Mouse (Mus musculus) heart, embryonic 10.5 days (tissue): ENCODE measurements around the gene Rbms3. TPM values are rescaled to one million over a fixed set of nuclear protein-coding genes. Genes with fewer than 3 reads are reported as not detected.

Experiments
- DNase-seq: peaks from one replicate; pipeline ENCODE4 v3.0.0-alpha.2; 2017; ENCODE audit warnings: low spot score
- H3K27ac ChIP-seq: fragments of 300-500 bp; sonication (generic); 2 replicates; pipeline ENCODE4 v1.5.1; 2016; ENCODE audit warnings: mild to moderate bottlenecking
- H3K27me3 ChIP-seq: fragments of 300-500 bp; sonication (generic); 2 replicates; pipeline ENCODE4 v1.6.1; 2016; ENCODE audit warnings: mild to moderate bottlenecking; ENCODE audit not compliant: poor library complexity, insufficient read depth, severe bottlenecking
- H3K36me3 ChIP-seq: fragments of 300-500 bp; sonication (generic); 2 replicates; pipeline ENCODE4 v1.6.1; 2016; ENCODE audit warnings: mild to moderate bottlenecking, moderate library complexity
- H3K4me1 ChIP-seq: fragments of 300-500 bp; sonication (generic); 2 replicates; pipeline ENCODE4 v1.6.1; 2016; ENCODE audit warnings: mild to moderate bottlenecking
- H3K4me3 ChIP-seq: fragments of 300-500 bp; sonication (generic); 2 replicates; pipeline ENCODE4 v1.5.1; 2016; ENCODE audit warnings: mild to moderate bottlenecking, moderate library complexity
- H3K9me3 ChIP-seq: fragments of 300-500 bp; sonication (generic); 2 replicates; pipeline ENCODE4 v1.6.1; 2016; ENCODE audit warnings: mild to moderate bottlenecking, moderate library complexity
- WGBS: fragments of 180-500 bp; shearing (Covaris S2); methylation state at CpG from one replicate; pipeline ENCODE4 v1.1.7; 2016; 5-methylcytosine and 5-hydroxymethylcytosine counted together
- polyA plus RNA-seq: library from polyadenylated mRNA; unstranded; fragments of >200 nt; fragmentation: Nextera tagmentation; extraction: Ambion mirVana; gene quantifications from 2 replicates; pipeline ENCODE4 v1.2.1, GENCODE M21; 2016

The Rbms3 gene
- polyA plus RNA-seq, 1 experiment from 2014 or later = 37.5 TPM

GRCm38 (mm10) chr9:117583638-117584037 lies 46.1 kb downstream of the Rbms3 start:
- no peak for DNase-seq
- H3K9me3 ChIP-seq = no peaks in the 10 kb centered on the region
- H3K27ac ChIP-seq = no peak overlapping the region
- H3K4me1 ChIP-seq = no peaks in the 10 kb centered on the region
- WGBS = 74% methylated on average over 7 of the region's 7 CpGs
- H3K27me3 ChIP-seq = no peaks in the 10 kb centered on the region
- no peak overlapping the region for H3K4me3 ChIP-seq
- no peaks in the 10 kb centered on the region for H3K36me3 ChIP-seq

- DNase-seq = no peak
- no peak overlapping the region for H3K27ac ChIP-seq
- WGBS = 86% methylated on average over 6 of the region's 6 CpGs
- no peaks in the 10 kb centered on the region for H3K36me3 ChIP-seq
- no peaks in the 10 kb centered on the region for H3K9me3 ChIP-seq
- no peak overlapping the region for H3K4me3 ChIP-seq
- H3K27me3 ChIP-seq = no peaks in the 10 kb centered on the region
- H3K4me1 ChIP-seq = no peaks in the 10 kb centered on the region
These were observed 47.1 kb downstream of the Rbms3 start for GRCm38 (mm10) chr9:117582591-117582990.

GRCm38 (mm10) chr9:117571186-117571855 lies 58.4 kb downstream of the Rbms3 start:
- Histone ChIP-seq H3K36me3 (no peaks in the 10 kb centered on the region), H3K4me1 (no peaks in the 10 kb centered on the region), H3K9me3 (no peaks in the 10 kb centered on the region), H3K27me3 (no peaks in the 10 kb centered on the region), H3K27ac (no peak overlapping the region), H3K4me3 (no peak overlapping the region)
- no peak for DNase-seq
- 63% methylated on average over 5 of the region's 5 CpGs for WGBS

GRCm38 (mm10) chr9:117570240-117570821 lies 59.4 kb downstream of the Rbms3 start:
- H3K27me3 ChIP-seq = no peaks in the 10 kb centered on the region
- H3K4me3 ChIP-seq = no peak overlapping the region
- DNase-seq = no peak
- H3K27ac ChIP-seq = no peak overlapping the region
- 79% methylated on average over 7 of the region's 7 CpGs for WGBS
- no peaks in the 10 kb centered on the region for H3K4me1 ChIP-seq
- H3K9me3 ChIP-seq = no peaks in the 10 kb centered on the region
- no peaks in the 10 kb centered on the region for H3K36me3 ChIP-seq

GRCm38 (mm10) chr9:117566293-117566692 lies 63.4 kb downstream of the Rbms3 start:
- WGBS = 67% methylated on average over 10 of the region's 10 CpGs
- Histone ChIP-seq H3K27ac (no peak overlapping the region), H3K27me3 (no peaks in the 10 kb centered on the region), H3K4me1 (no peaks in the 10 kb centered on the region), H3K4me3 (no peak overlapping the region), H3K9me3 (no peaks in the 10 kb centered on the region), H3K36me3 (no peaks in the 10 kb centered on the region)
- DNase-seq = no peak

GRCm38 (mm10) chr9:117558562-117558961 lies 71.2 kb downstream of the Rbms3 start:
- no peaks in the 10 kb centered on the region for H3K36me3 ChIP-seq
- 82% methylated on average over 5 of the region's 5 CpGs for WGBS
- no peaks in the 10 kb centered on the region for H3K9me3 ChIP-seq
- no peaks in the 10 kb centered on the region for H3K27me3 ChIP-seq
- H3K27ac ChIP-seq = no peak overlapping the region
- no peak for DNase-seq
- H3K4me3 ChIP-seq = no peak overlapping the region
- H3K4me1 ChIP-seq = no peaks in the 10 kb centered on the region

- no peak overlapping the region for H3K4me3 ChIP-seq
- H3K27ac ChIP-seq = no peak overlapping the region
- H3K4me1 ChIP-seq = no peaks in the 10 kb centered on the region
- DNase-seq = no peak
- no peaks in the 10 kb centered on the region for H3K9me3 ChIP-seq
- H3K27me3 ChIP-seq = no peaks in the 10 kb centered on the region
- H3K36me3 ChIP-seq = no peaks in the 10 kb centered on the region
These were observed 75.4 kb downstream of the Rbms3 start for GRCm38 (mm10) chr9:117554356-117554755.

- Histone ChIP-seq H3K4me3 (no peak overlapping the region), H3K4me1 (no peaks in the 10 kb centered on the region), H3K9me3 (no peaks in the 10 kb centered on the region), H3K27ac (no peak overlapping the region), H3K36me3 (no peaks in the 10 kb centered on the region), H3K27me3 (no peaks in the 10 kb centered on the region)
- no peak for DNase-seq
- WGBS = 77% methylated on average over 2 of the region's 2 CpGs
These were observed 100.4 kb downstream of the Rbms3 start for GRCm38 (mm10) chr9:117529281-117529680.

- Histone ChIP-seq H3K27ac (no peak overlapping the region), H3K36me3 (no peaks in the 10 kb centered on the region), H3K27me3 (no peaks in the 10 kb centered on the region), H3K9me3 (no peaks in the 10 kb centered on the region), H3K4me1 (no peaks in the 10 kb centered on the region), H3K4me3 (no peak overlapping the region)
- no peak for DNase-seq
- 84% methylated on average over 11 of the region's 11 CpGs for WGBS
These were observed 120.8 kb downstream of the Rbms3 start for GRCm38 (mm10) chr9:117508941-117509340.

GRCm38 (mm10) chr9:117491866-117492265 lies 137.8 kb downstream of the Rbms3 start:
- Histone ChIP-seq H3K27me3 (no peaks in the 10 kb centered on the region), H3K9me3 (no peaks in the 10 kb centered on the region), H3K4me1 (0 out of 2 replicates have a peak, but pooled peaks cover 4% of the 10 kb centered on the region), H3K4me3 (no peak overlapping the region), H3K27ac (no peak overlapping the region), H3K36me3 (no peaks in the 10 kb centered on the region)
- no peak for DNase-seq
- WGBS = 78% methylated on average over 2 of the region's 2 CpGs

GRCm38 (mm10) chr9:117484396-117484795 lies 145.3 kb downstream of the Rbms3 start:
- Histone ChIP-seq H3K27ac (no peak overlapping the region), H3K4me3 (no peak overlapping the region), H3K9me3 (no peaks in the 10 kb centered on the region), H3K36me3 (no peaks in the 10 kb centered on the region), H3K4me1 (no peaks in the 10 kb centered on the region), H3K27me3 (no peaks in the 10 kb centered on the region)
- WGBS = 81% methylated on average over 5 of the region's 5 CpGs
- no peak for DNase-seq

- Histone ChIP-seq H3K27ac (no peak overlapping the region), H3K4me3 (no peak overlapping the region), H3K4me1 (no peaks in the 10 kb centered on the region), H3K36me3 (no peaks in the 10 kb centered on the region), H3K27me3 (no peaks in the 10 kb centered on the region), H3K9me3 (no peaks in the 10 kb centered on the region)
- WGBS = 87% methylated on average over 13 of the region's 13 CpGs
- DNase-seq = no peak
These were observed 153.0 kb downstream of the Rbms3 start for GRCm38 (mm10) chr9:117476753-117477152.

GRCm38 (mm10) chr9:117452816-117453215 lies 176.9 kb downstream of the Rbms3 start:
- Histone ChIP-seq H3K27ac (no peak overlapping the region), H3K36me3 (no peaks in the 10 kb centered on the region), H3K4me1 (peaks cover 11% of the 10 kb centered on the region; the same call in 1 of the 2 replicates), H3K9me3 (no peaks in the 10 kb centered on the region), H3K4me3 (no peak overlapping the region), H3K27me3 (no peaks in the 10 kb centered on the region)
- WGBS = 77% methylated on average over 10 of the region's 10 CpGs
- no peak for DNase-seq

GRCm38 (mm10) chr9:117442611-117443010 lies 187.1 kb downstream of the Rbms3 start:
- no peaks in the 10 kb centered on the region for H3K36me3 ChIP-seq
- H3K27ac ChIP-seq = no peak overlapping the region
- WGBS = 51% methylated on average over 7 of the region's 7 CpGs
- H3K4me3 ChIP-seq = no peak overlapping the region
- no peaks in the 10 kb centered on the region for H3K27me3 ChIP-seq
- DNase-seq = peak; percentile 83
- no peaks in the 10 kb centered on the region for H3K4me1 ChIP-seq
- no peaks in the 10 kb centered on the region for H3K9me3 ChIP-seq
